Mouse (Mus musculus) CH12.LX (cell line): Measurements from ENCODE around the gene Gse1. TPM values are rescaled to one million over a fixed set of nuclear protein-coding genes. Genes with fewer than 3 reads are reported as not detected.

Source experiments
- DNase-seq: peaks from one replicate; pipeline ENCODE4 v3.0.0-alpha.2; 2013; ENCODE audit errors: extremely low read depth
- H3K27ac ChIP-seq: 2 replicates; pipeline ENCODE4 v1.5.1; 2012; ENCODE audit warnings: low read depth, mild to moderate bottlenecking, control low read depth, moderate library complexity; ENCODE audit not compliant: insufficient read depth
- H3K27me3 ChIP-seq: replicated peaks from 2 replicates; pipeline ENCODE3; 2012; ENCODE audit warnings: inconsistent platforms
- H3K36me3 ChIP-seq, 2 experiments: replicated peaks in 1 of 2; 2 replicates each; pipeline versions ENCODE3 to v1.6.1; 2012; ENCODE audit warnings: inconsistent platforms in 1 of 2, low read length in 1 of 2, mild to moderate bottlenecking in 1 of 2, mixed read lengths in 1 of 2, moderate library complexity in 1 of 2; ENCODE audit not compliant: control insufficient read depth in 1 of 2, insufficient read depth in 1 of 2
- H3K4me1 ChIP-seq, 2 experiments: 2 replicates each; pipeline ENCODE4 v1.6.1; 2012; ENCODE audit warnings: inconsistent platforms in 1 of 2, moderate library complexity in 1 of 2; ENCODE audit not compliant: insufficient read depth in 2 of 2, control insufficient read depth in 1 of 2
- H3K4me2 ChIP-seq: 2 replicates; pipeline ENCODE4 v1.6.1; 2012; ENCODE audit warnings: low read depth, mild to moderate bottlenecking, control low read depth; ENCODE audit not compliant: poor library complexity, insufficient read depth, severe bottlenecking
- H3K4me3 ChIP-seq, 3 experiments: fragments of 150-350 bp in 1 of 3; sonication (generic) in 1 of 3; replicated peaks in 1 of 3; 2 replicates each; pipeline versions ENCODE3 to v1.5.1; 2011 to 2012; ENCODE audit warnings: low read depth in 2 of 3, low read length in 2 of 3, mild to moderate bottlenecking in 2 of 3, moderate library complexity in 2 of 3, control low read depth in 1 of 3, improper control_type of control experiment in 1 of 3, inconsistent platforms in 1 of 3, mixed read lengths in 1 of 3; ENCODE audit not compliant: poor library complexity in 1 of 3
- H3K79me2 ChIP-seq: replicated peaks from 2 replicates; pipeline ENCODE4 v1.6.1; 2012; ENCODE audit warnings: mild to moderate bottlenecking, moderate library complexity; ENCODE audit not compliant: control insufficient read depth, poor library complexity, insufficient read depth, severe bottlenecking; ENCODE audit errors: extremely low read depth
- H3K9ac ChIP-seq: 2 replicates; pipeline ENCODE4 v1.6.1; 2012; ENCODE audit warnings: low read depth, mild to moderate bottlenecking, control low read depth, moderate library complexity; ENCODE audit not compliant: insufficient read depth
- H3K9me3 ChIP-seq: replicated peaks from 2 replicates; pipeline ENCODE3; 2012; ENCODE audit warnings: low read length, inconsistent platforms, mixed read lengths
- BHLHE40 ChIP-seq: IDR thresholded peaks from 2 replicates; pipeline ENCODE4 v1.6.1; 2011; ENCODE audit warnings: mild to moderate bottlenecking, low read depth, low read length, improper control_type of control experiment
- CHD2 ChIP-seq: IDR thresholded peaks from 2 replicates; pipeline ENCODE4 v1.6.1; 2011; ENCODE audit warnings: low read length, improper control_type of control experiment
- CTCF ChIP-seq, 2 experiments: IDR thresholded peaks in 1 of 2; conservative IDR thresholded peaks in 1 of 2; 2 replicates each; pipeline ENCODE4 v1.5.1; 2011 to 2012; ENCODE audit warnings: low read depth in 2 of 2, low read length in 2 of 2, improper control_type of control experiment in 1 of 2, inconsistent platforms in 1 of 2, mild to moderate bottlenecking in 1 of 2, moderate library complexity in 1 of 2
- E2F4 ChIP-seq: IDR thresholded peaks from 2 replicates; pipeline ENCODE4 v1.6.1; 2011; ENCODE audit warnings: low read depth, low read length, improper control_type of control experiment; ENCODE audit not compliant: insufficient replicate concordance
- EP300 ChIP-seq: IDR thresholded peaks from 2 replicates; pipeline ENCODE4 v1.6.1; 2011; ENCODE audit warnings: low read length, improper control_type of control experiment
- JUN ChIP-seq: IDR thresholded peaks from 2 replicates; pipeline ENCODE4 v1.6.1; 2011; ENCODE audit warnings: low read depth, mild to moderate bottlenecking, low read length, improper control_type of control experiment, moderate library complexity; ENCODE audit not compliant: insufficient read depth
- JUND ChIP-seq: conservative IDR thresholded peaks from 2 replicates; pipeline ENCODE4 v1.6.1; 2011; ENCODE audit warnings: low read depth, low read length, improper control_type of control experiment
- KAT2A ChIP-seq: IDR thresholded peaks from 2 replicates; pipeline ENCODE4 v1.6.1; 2012; ENCODE audit warnings: low read length, improper control_type of control experiment, inconsistent platforms; ENCODE audit not compliant: insufficient replicate concordance
- MXI1 ChIP-seq: IDR thresholded peaks from 2 replicates; pipeline ENCODE4 v1.6.1; 2011; ENCODE audit warnings: mild to moderate bottlenecking, low read depth, low read length, improper control_type of control experiment
- NELFE ChIP-seq: IDR thresholded peaks from 2 replicates; pipeline ENCODE4 v1.6.1; 2011; ENCODE audit warnings: low read depth, low read length, improper control_type of control experiment
- POLR2A ChIP-seq: IDR thresholded peaks from 2 replicates; pipeline ENCODE4 v1.6.1; 2011; ENCODE audit warnings: low read depth, mild to moderate bottlenecking, improper control_type of control experiment, low read length
- POLR2AphosphoS2 ChIP-seq: IDR thresholded peaks from 2 replicates; pipeline ENCODE4 v1.6.1; 2011; ENCODE audit warnings: low read depth, low read length, improper control_type of control experiment
- SIN3A ChIP-seq: IDR thresholded peaks from 2 replicates; pipeline ENCODE4 v1.6.1; 2012; ENCODE audit warnings: low read length, improper control_type of control experiment, inconsistent platforms
- SMC3 ChIP-seq: IDR thresholded peaks from 2 replicates; pipeline ENCODE4 v1.6.1; 2011; ENCODE audit warnings: low read depth, low read length, improper control_type of control experiment
- TCF12 ChIP-seq: IDR thresholded peaks from 2 replicates; pipeline ENCODE4 v1.6.1; 2014; ENCODE audit warnings: low read depth, mild to moderate bottlenecking, inconsistent platforms, low read length, improper control_type of control experiment
- USF1 ChIP-seq: IDR thresholded peaks from 2 replicates; pipeline ENCODE4 v1.6.1; 2014; ENCODE audit warnings: low read depth, mild to moderate bottlenecking, inconsistent platforms, low read length, improper control_type of control experiment
- ZKSCAN1 ChIP-seq: IDR thresholded peaks from 2 replicates; pipeline ENCODE4 v1.6.1; 2012; ENCODE audit warnings: low read depth, inconsistent platforms, low read length, improper control_type of control experiment, borderline replicate concordance
- ZNF384 ChIP-seq: IDR thresholded peaks from 2 replicates; pipeline ENCODE4 v1.6.1; 2012; ENCODE audit warnings: low read depth, low read length, improper control_type of control experiment, inconsistent platforms
- dilution Hi-C: fragments of 300-500 bp; cut with MboI; formaldehyde crosslinking; loops from 2 replicates; pipeline ENCODE4 v1.14.3; 2020; ENCODE audit warnings: low sequenced_read_pairs; ENCODE audit not compliant: extremely low pct_unique_long_range_greater_than_20kb, extremely low pct_ligation_motif_present
- in situ Hi-C: fragments of 300-500 bp; cut with MboI; formaldehyde crosslinking; loops from 3 replicates; pipeline ENCODE4 v1.14.3; 2019; ENCODE audit warnings: low sequenced_read_pairs, low pct_ligation_motif_present, low pct_unique_long_range_greater_than_20kb, mixed read lengths
- polyA plus RNA-seq: library from polyadenylated mRNA; unstranded; fragments of >175 nt; gene quantifications from 2 replicates; pipeline ENCODE4 v1.2.1, GENCODE M21; 2012; ENCODE audit warnings: low read depth; ENCODE audit not compliant: insufficient read length
- total RNA-seq, 2 experiments: library from RNA; depleted of rRNA; stranded (reverse); fragments of 300-350 nt in 1 of 2; fragments of >200 nt in 1 of 2; gene quantifications; 2 replicates each; pipeline ENCODE4 v1.2.3; 2012 to 2014

Gene Gse1
- total and polyA plus RNA-seq, 3 experiments, result 1.3 to 9.8 (median 8.5) TPM

DNA sequence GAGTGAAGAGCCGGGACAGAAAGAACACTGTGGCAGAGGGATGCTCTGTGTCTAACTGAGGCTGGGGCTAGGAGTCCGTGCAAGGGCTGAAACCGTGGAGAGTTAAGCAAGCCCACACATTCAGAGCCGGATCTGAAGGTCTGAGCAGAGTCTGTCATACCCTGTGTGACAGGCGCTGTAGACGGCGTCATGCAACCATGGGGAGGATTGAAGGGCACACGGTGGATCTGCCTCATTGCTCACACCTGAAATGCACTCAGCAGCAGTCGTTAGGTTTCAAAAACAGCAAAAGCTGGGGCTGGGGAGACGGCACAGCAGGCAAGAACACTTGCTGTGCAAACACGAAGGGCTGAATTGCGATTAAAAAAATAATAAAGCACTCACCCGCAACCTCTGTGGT, 116.3 kb downstream of the Gse1 start:
- peaks cover 21 to 48% of the 10 kb centered on the region in 2 experiments for H3K4me1 ChIP-seq
- H3K9me3 ChIP-seq, result peaks cover 6% of the 10 kb centered on the region
- in situ Hi-C loops, result no loop called here
- H3K27me3 ChIP-seq, result peaks cover 1% of the 10 kb centered on the region
- dilution Hi-C loops, result no loop called here
- H3K79me2 ChIP-seq, result no peaks in the 10 kb centered on the region
- TF ChIP-seq ZNF384 (no peak), CHD2 (no peak), EP300 (no peak), POLR2A (no peak), ZKSCAN1 (no peak), SMC3 (no peak), KAT2A (no peak), MXI1 (no peak), JUN (no peak), NELFE (no peak), SIN3A (no peak), E2F4 (no peak), TCF12 (no peak)
- no peak overlapping the region for H3K4me2 ChIP-seq
- H3K4me3 ChIP-seq, result no peak overlapping the region
- no peak overlapping the region for H3K9ac ChIP-seq
- no peak for DNase-seq
- peaks cover 0 to 6% of the 10 kb centered on the region in 2 experiments for H3K36me3 ChIP-seq
- no peak overlapping the region for H3K27ac ChIP-seq

DNA sequence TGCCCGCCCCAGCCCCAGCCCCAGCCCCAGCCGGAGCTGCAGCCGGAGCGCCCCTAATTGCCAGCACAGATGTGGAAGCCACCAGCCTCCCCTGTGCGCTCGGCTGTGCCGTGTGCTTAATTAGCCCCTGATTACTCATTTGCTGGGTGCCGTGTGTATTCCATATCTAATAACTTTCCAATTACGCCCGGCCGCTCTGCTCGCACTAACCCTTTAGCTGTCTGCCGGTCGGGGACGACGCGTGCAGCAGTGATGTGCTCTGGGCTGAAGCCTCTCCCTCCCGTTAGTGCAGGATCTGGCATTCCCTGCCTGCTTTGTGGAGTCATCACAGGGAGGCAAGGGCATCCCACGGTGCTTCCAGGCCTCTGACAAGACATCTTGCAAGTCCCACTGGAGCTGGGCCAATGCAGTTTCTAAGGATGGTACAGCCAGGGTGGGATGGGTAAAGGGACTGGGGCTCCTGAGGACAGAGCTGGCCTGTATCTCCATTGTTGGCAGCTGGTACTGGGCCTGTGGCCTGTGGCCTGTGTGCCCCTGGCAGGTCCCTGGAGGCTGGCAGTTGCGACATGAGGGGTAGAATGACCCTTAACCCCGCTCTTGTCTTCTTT, 119.6 kb downstream of the Gse1 start:
- in situ Hi-C loops, result no loop called here
- no peak overlapping the region for H3K4me3 ChIP-seq
- TF ChIP-seq E2F4 (no peak), JUND (no peak), BHLHE40 (no peak), USF1 (no peak), POLR2AphosphoS2 (no peak), CTCF (conservative IDR thresholded peaks at IDR 0.05 in 1 of 2, IDR thresholded peaks at IDR 0.05 in 1 of 2; ENCODE audit: low read depth in 2 of 2, low read length in 2 of 2) (no peak)
- H3K9ac ChIP-seq, result no peak overlapping the region
- peaks cover 0 to 6% of the 10 kb centered on the region in 2 experiments for H3K36me3 ChIP-seq
- peaks cover 38 to 66% of the 10 kb centered on the region in 2 experiments for H3K4me1 ChIP-seq
- dilution Hi-C loops, result no loop called here
- peaks cover 6% of the 10 kb centered on the region for H3K9me3 ChIP-seq
- no peak for DNase-seq
- no peaks in the 10 kb centered on the region for H3K79me2 ChIP-seq
- H3K27me3 ChIP-seq, result peaks cover 1% of the 10 kb centered on the region
- H3K27ac ChIP-seq, result no peak overlapping the region
- no peak overlapping the region for H3K4me2 ChIP-seq
